Mouse (Mus musculus): ENCODE results near the gene Tmigd1.

Tmigd1 gene

GRCm38 (mm10) chr11:76899758-76900738 lies 1.9 kb upstream of the Tmigd1 start:
- peak; percentile 55 for DNase-seq

GRCm38 (mm10) chr11:76904340-76904739 lies 2.4 kb downstream of the Tmigd1 start:
- no peak for DNase-seq

GRCm38 (mm10) chr11:76908651-76909050 lies 6.7 kb downstream of the Tmigd1 start:
- no peak for DNase-seq

DNA sequence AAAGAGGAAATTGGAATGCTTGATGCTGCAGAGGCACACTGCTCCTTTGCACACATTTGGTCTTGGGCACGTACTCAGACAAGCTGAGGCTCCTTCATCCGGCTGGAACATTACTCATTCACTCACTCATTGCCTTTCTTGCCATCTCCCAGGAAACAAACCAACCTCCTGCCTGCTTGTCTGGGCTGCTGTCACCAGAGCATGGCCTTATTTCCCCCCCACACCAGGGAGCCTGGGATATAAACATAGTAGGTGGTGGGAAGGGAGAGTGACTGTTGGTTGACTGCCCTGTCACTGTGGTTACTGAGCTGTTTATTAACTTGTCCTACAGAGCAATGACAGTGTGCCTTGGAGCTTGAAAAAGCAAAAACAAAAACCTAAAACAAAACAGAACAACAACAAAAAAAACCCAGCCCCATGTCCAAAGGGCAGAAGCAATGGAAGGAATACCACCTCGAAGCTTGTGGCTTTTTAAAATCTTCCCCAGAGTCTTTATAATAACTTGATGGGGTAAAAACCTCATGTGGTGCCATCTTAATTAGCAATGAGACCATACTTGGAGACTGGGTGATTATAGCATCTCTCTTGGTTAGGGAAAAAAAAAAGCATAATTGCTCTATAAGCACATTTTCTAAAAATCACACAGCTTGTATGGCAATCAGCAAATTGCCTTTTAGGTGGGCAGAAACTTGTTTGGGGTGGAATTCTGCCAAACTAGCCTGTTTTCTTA lies 9.5 kb downstream of the Tmigd1 start:
- peak; percentile 61 for DNase-seq

GRCm38 (mm10) chr11:76912055-76912395 lies 10.1 kb downstream of the Tmigd1 start:
- DNase-seq: peak; percentile 67

DNA sequence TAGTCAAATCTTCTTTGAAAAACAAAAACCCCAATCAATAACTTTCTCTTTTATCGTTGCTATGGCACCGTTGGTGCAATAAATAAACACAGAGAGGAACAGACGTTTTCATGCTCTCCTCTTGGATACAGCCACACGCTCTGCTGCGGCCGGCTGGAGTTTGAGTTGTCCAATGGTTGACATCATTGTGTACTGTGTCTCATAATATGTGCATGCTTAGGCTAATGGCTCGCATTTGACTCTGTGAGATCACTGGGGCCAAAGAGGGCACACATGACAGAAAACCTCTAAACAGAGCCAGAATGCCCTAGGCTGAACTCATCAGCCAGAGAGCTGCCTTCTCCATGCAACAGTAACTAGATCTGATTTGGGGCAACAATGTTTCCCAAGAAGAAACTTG lies 12.4 kb downstream of the Tmigd1 start:
- DNase-seq: no peak

DNA sequence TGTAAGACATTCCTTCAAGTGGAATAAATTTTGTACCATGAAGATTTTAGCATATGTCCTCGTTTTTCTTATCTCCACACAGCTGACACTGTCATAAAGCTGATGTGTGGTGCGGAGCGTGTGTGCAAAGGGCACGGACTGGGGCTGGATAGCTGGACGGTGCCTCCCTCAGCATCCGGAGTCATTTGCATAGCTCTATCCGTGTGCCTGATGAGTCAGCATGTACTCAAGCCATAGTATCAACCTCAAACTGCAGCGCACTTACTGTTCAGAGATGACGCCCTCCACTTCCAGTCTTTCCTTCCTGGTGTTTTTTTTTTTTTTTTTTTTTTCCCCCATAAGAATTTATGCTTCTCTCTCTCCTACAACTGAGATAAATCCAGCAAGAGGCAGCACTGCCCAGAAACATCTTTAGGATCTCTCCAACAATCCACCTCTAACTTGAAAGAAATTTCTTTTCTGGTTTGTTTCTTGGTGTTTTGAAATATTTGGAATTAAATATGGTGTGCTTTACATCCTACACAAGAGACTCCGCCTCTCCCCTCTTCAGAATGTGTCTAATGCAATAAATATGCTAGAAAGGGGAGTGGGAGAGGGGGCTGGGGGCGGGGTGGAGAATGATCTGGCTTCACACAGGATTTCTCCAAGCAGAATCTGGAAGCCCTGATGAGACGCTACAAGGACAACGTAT lies 14.7 kb downstream of the Tmigd1 start:
- DNase-seq: no peak

DNA sequence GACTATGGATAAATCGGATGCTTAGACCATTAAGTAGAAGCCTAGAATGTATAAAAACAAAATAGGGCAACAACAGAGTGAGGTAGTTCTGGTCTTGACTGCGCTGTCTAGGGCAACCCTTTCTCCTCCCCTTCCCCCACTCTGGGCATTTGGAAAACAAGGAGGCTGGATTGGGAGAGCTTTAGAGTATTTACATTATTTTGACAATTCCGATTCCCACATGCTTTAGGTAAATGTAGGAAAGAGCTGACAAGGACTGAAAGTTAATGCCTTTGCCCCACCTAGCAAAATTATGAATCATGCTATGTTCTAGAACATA lies 15.2 kb downstream of the Tmigd1 start:
- DNase-seq: no peak

GRCm38 (mm10) chr11:76920607-76921006 lies 18.6 kb downstream of the Tmigd1 start:
- DNase-seq: no peak

- DNase-seq: no peak
Observed at GRCm38 (mm10) chr11:76924759-76925236, 22.8 kb downstream of the Tmigd1 start, which contains the start of gene Blmh. TSS of gene Blmh (plus strand) at chr11:76924809.

DNA sequence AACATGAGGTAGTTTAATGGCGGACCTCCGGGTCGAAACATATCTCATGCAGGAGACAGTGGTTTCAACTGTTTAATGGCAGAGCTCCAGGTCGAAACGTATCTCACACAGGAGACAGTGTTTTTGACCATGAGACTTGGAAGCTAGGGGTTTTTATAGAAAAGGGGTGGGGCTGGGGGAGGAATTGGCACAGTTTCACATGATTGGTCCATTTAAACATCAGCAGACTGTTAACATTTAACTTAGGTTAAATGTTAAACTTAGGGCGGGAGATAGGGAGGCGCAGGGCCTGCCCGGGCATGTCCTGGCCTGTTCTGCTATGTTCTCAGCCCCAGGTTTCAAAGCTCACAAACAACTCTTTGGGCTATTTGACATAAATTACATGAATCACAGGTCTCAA lies 26.6 kb downstream of the Tmigd1 start:
- DNase-seq: peak; percentile 65

DNA sequence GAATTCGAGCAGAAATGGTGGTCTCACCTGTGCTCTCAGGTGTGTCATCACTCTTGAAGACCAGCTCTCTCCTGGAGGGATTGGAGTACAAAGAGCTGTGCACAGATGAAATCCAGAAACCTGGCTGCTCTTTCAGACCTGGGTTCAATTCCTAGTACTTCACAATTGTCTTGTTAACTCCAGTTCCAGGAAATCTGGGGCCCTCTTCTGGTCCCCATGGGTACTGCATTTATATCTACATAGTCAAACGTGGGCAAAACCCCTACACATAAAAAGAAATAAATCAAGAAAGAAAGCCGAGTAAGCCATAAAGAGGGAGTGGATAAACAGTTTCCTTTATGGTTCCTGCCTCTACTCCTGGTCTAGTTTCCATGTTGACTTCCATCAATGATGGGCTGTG lies 31.2 kb downstream of the Tmigd1 start:
- DNase-seq: no peak

- DNase-seq: no peak
Observed at GRCm38 (mm10) chr11:76936578-76936977, 34.6 kb downstream of the Tmigd1 start.

DNA sequence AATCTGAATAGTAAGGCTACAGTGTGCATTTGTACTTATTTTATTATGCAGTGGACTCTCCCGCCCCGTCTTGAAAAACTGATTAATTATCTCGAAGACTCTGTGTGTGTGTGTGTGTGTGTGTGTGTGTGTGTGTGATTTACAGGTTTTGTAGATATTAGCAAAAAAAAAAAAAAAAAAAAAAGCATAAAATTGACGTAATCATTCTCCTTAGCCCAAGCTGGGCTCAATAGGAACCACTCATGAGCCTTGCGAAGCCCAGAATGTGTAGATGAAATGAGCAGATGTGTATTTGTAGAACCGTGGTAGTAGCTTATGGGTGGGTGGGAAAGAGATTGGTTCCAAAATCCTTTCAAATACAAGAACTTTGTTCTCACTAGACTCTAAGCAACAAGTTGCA lies 42.9 kb downstream of the Tmigd1 start:
- no peak for DNase-seq

- peak; percentile 97 for DNase-seq
Observed at GRCm38 (mm10) chr11:76945386-76946202, 43.6 kb downstream of the Tmigd1 start.

DNA sequence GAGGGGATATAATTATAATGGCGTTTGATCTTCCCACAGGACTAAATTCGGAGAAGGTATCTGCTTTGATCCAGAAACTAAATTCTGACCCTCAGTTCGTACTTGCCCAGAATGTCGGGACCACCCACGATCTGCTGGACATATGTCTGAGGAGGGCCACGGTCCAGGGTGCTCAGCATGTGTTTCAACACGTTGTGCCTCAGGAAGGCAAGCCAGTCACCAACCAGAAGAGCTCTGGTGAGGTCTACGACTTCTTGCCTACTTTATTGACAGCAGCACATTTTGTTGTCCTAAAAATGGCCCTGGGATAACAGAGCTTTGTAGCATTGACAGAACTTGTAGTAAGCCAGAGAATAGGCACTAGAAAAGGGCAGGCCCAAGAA lies 44.2 kb downstream of the Tmigd1 start:
- DNase-seq: peak; percentile 11

- no peak for DNase-seq
Observed at GRCm38 (mm10) chr11:76953536-76953935, 51.6 kb downstream of the Tmigd1 start.

DNA sequence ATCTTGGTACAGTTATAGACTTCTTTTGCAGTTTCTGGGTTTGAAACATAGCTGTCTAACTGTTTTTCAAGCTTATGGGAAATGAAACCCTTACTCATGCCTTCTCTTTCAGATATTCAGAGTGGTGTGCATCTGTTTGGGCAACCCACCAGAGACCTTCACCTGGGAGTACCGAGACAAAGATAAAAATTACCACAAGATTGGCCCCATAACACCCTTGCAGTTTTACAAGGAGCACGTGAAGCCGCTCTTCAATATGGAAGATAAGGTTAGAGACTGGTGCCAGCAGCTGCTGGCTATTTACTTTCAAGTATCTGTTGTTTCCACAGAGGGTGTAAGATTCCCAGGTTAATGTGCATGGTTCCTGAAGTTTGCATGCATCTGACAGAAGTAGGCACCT lies 63.7 kb downstream of the Tmigd1 start:
- no peak for DNase-seq
